Mouse (Mus musculus): ENCODE measurements around the gene Mrpl14. TPM values are rescaled to one million over a fixed set of nuclear protein-coding genes. Genes with fewer than 3 reads are reported as not detected.

The Mrpl14 gene
- polyA plus RNA-seq, 1 experiment from 2014 or later, result 143 TPM

DNA sequence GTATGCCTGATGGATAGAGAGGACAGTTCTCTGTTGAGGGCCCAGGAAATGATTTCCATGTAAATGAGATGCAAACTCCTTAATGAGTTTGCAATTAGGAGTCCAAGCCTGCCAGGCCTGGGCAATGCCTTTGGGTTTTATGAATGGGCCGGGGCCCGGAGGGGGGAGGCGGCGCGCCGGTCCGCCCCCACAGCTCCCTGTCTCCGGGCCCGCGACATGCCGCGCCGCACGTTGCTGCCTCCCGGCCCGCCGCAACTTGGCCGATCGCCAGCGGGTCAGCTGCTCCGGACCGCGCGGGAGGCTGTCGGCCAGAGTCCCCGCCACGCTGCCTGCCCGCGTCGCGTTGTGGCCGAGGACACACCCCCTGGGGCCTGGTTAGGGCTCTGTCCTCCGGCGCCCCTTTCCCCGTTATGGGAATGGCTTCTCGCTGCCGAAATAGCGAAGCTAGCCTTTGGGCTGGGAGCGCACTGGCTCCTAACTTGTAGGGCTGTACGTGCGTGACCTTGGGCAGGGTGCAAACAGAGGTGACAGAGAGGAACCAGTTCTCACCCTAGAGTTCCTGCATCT lies 47.7 kb downstream of the Mrpl14 start, which contains the start of gene 1600014C23Rik:
Gene 1600014C23Rik (minus strand): TSS at position 110 of the 567 bp plus-strand sequence.
- Histone ChIP-seq H3K9me3 (replicated peaks; ENCODE audit: control insufficient read depth, low read length) (no peaks in the 10 kb centered on the region), H3K4me2 (ENCODE audit: low read depth, low read length) (peak within 1 kb of the TSS; percentile 80), H3K9ac (ENCODE audit: low read length) (peak within 1 kb of the TSS; percentile 77), H3K27me3 (ENCODE audit: control insufficient read depth, insufficient read depth, low read length) (no peaks in the 10 kb centered on the region), H3K36me3 (ENCODE audit: control insufficient read depth, insufficient read depth) (no peaks in the 10 kb centered on the region), H3K4me3 (ENCODE audit: low read length) (peak within 1 kb of the TSS; percentile 46), H3K27ac (ENCODE audit: low read length) (peak within 1 kb of the TSS; percentile 77), H3K4me1 (ENCODE audit: control insufficient read depth, insufficient read depth, low read length) (peaks cover 46% of the 10 kb centered on the region)
- 0 out of 2 replicates have a peak, but pooled peaks have one; percentile 2 for ATAC-seq (replicated peaks; ENCODE audit: extremely low read depth, insufficient read depth, low FRiP score)
- WGBS, result 1% methylated on average over 41 of the region's 41 CpGs

DNA sequence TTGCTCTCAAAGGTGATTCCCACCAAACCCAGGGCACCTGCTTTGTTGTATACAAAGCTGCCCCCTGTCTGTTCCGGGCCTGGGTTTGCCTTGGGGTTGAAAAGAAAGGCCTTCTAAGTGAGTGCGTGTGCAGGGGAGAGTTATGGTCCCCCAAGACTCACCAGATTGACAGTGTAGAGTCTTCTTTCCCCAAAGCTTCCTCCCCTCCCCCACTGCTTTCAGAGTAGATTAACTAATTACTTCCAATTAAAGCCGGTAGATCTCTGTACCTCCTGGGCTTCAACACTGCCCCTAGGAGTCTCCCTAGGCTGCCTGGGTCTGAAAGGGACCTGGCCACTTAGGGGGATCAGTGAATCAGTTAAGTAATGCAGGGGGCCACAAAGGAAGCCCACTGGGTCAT lies 48.2 kb downstream of the Mrpl14 start:
- peak overlapping the region; percentile 46 for H3K4me3 ChIP-seq (ENCODE audit: low read length)
- peak overlapping the region; percentile 77 for H3K9ac ChIP-seq (ENCODE audit: low read length)
- 39% methylated on average over 3 of the region's 3 CpGs for WGBS
- no peaks in the 10 kb centered on the region for H3K27me3 ChIP-seq (ENCODE audit: control insufficient read depth, insufficient read depth, low read length)
- no peak for ATAC-seq (replicated peaks; ENCODE audit: extremely low read depth, insufficient read depth, low FRiP score)
- H3K27ac ChIP-seq (ENCODE audit: low read length), result peak overlapping the region; percentile 77
- H3K9me3 ChIP-seq (replicated peaks; ENCODE audit: control insufficient read depth, low read length), result no peaks in the 10 kb centered on the region
- no peaks in the 10 kb centered on the region for H3K36me3 ChIP-seq (ENCODE audit: control insufficient read depth, insufficient read depth)
- H3K4me2 ChIP-seq (ENCODE audit: low read depth, low read length), result peak overlapping the region; percentile 80
- peaks cover 41% of the 10 kb centered on the region for H3K4me1 ChIP-seq (ENCODE audit: control insufficient read depth, insufficient read depth, low read length)

DNA sequence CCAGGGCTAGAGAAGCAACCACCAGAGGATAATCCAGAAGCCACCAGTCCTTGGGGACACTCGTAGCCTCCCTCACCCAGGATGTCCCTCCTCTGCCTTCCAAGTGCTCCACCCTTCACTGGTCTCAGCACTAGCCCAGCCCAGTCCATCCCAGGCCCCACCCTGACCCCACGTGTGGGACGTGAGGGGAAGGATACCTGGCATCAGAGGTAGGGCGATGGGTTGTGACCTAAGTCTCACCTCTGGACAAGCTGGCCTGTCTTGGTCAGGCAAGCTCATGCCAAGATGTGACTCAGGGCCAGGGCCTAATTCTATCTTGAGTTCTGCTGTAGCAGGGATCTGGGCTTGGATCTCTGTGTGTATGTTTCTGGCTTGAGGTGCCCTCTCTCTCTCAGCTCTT lies 48.8 kb downstream of the Mrpl14 start:
- no peaks in the 10 kb centered on the region for H3K9me3 ChIP-seq (replicated peaks; ENCODE audit: control insufficient read depth, low read length)
- H3K27me3 ChIP-seq (ENCODE audit: control insufficient read depth, insufficient read depth, low read length), result no peaks in the 10 kb centered on the region
- peaks cover 35% of the 10 kb centered on the region for H3K4me1 ChIP-seq (ENCODE audit: control insufficient read depth, insufficient read depth, low read length)
- H3K4me2 ChIP-seq (ENCODE audit: low read depth, low read length), result no peak overlapping the region
- H3K4me3 ChIP-seq (ENCODE audit: low read length), result no peak overlapping the region
- no peak for ATAC-seq (replicated peaks; ENCODE audit: extremely low read depth, insufficient read depth, low FRiP score)
- WGBS, result 81% methylated on average over 4 of the region's 4 CpGs
- peak overlapping the region; percentile 77 for H3K9ac ChIP-seq (ENCODE audit: low read length)
- no peaks in the 10 kb centered on the region for H3K36me3 ChIP-seq (ENCODE audit: control insufficient read depth, insufficient read depth)
- peak overlapping the region; percentile 77 for H3K27ac ChIP-seq (ENCODE audit: low read length)

DNA sequence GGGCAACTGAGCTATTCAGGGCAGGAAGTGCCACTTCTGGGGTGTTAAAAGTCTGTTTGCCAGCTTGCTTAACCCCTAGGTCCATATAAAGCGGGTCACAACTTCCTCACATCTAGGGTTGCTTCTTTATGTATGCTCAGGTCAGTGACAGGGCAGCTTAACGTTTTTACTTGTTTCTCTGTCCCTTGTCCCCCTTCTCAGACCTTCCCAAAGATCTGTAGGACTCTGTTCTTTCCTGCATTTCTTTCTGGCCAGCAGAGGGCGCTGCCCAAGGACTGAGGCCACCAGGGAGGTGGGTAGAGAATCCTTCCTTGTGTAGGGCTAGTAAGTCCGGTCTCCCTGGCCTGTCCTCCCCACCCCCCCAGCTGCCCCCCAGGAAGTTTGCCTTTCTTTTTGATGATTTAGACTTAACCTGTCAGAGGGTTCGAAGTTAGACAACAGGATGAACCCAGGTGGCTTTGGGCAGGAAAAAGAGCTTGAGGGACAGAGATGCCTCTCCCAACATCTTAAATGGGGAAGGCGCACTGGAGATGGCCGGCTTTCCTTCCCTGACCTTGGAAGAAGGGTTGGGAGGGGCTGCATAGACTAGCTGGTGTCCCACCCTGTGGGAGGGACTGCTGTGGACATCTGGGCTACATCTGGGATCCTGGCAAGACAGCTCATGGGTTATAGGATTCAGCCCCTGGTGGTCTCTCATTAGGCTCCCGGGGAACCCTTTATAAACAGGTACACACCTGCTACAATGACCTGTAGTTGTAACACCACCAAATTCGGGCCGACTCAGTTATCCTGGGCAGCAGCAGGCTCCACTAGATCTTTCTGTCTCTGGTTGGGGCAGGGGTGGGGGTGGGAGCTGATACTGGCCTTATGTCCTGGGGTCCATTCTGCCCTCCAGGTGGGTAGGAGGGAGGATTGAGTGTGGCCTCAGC lies 49.5 kb downstream of the Mrpl14 start:
- Histone ChIP-seq H3K27ac (ENCODE audit: low read length) (peak overlapping the region; percentile 91), H3K4me1 (ENCODE audit: control insufficient read depth, insufficient read depth, low read length) (peaks cover 34% of the 10 kb centered on the region), H3K4me3 (ENCODE audit: low read length) (peak overlapping the region; percentile 57), H3K36me3 (ENCODE audit: control insufficient read depth, insufficient read depth) (no peaks in the 10 kb centered on the region), H3K27me3 (ENCODE audit: control insufficient read depth, insufficient read depth, low read length) (no peaks in the 10 kb centered on the region), H3K9me3 (replicated peaks; ENCODE audit: control insufficient read depth, low read length) (no peaks in the 10 kb centered on the region), H3K9ac (ENCODE audit: low read length) (peak overlapping the region; percentile 79), H3K4me2 (ENCODE audit: low read depth, low read length) (peak overlapping the region; percentile 88)
- ATAC-seq (replicated peaks; ENCODE audit: extremely low read depth, insufficient read depth, low FRiP score), result peak; percentile 51
- WGBS, result 10% methylated on average over 10 of the region's 10 CpGs

DNA sequence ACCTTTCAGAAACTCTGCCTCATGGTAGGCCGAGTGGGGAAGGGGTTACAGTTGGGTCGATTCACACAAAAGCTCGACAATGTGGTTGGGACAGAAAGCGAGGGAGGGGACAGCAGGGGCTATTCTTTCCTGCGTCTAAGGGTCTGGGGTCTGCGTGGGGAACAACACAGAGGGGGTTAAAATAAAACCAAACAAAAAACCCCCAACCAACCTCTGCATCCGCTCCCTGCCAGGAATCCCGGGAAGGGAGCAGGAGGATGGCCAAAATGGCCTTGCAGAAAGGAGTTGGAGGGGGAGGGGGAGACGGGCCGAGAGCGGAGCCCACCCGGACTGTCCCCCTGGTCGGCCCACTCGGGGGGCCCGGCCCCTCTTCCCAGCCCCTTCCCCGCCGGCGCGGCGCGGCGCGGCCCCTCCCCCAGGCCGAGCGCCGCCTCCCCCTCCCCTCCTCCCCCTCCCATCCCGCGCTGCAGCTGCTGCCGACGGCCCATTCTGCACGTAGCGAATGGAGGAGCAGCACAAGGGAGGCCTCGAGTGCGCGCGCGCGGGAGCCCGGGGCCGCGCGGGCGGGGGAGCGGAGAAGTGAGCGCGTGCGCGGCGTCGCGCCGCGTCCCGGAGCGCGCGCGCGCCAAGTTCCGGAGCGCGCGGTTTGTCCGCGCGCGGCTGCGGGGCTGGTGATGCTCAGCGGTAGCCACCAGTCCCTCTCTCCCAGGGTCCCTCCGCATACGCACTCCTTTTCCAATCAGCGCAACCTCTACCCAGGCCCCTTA lies 50.4 kb downstream of the Mrpl14 start:
- peak overlapping the region; percentile 91 for H3K27ac ChIP-seq (ENCODE audit: low read length)
- peak overlapping the region; percentile 79 for H3K9ac ChIP-seq (ENCODE audit: low read length)
- peaks cover 34% of the 10 kb centered on the region for H3K4me1 ChIP-seq (ENCODE audit: control insufficient read depth, insufficient read depth, low read length)
- peak overlapping the region; percentile 57 for H3K4me3 ChIP-seq (ENCODE audit: low read length)
- ATAC-seq (replicated peaks; ENCODE audit: extremely low read depth, insufficient read depth, low FRiP score), result peak; percentile 57
- under 1% methylated on average over 50 of the region's 72 CpGs for WGBS
- H3K4me2 ChIP-seq (ENCODE audit: low read depth, low read length), result peak overlapping the region; percentile 88
- no peaks in the 10 kb centered on the region for H3K9me3 ChIP-seq (replicated peaks; ENCODE audit: control insufficient read depth, low read length)
- H3K36me3 ChIP-seq (ENCODE audit: control insufficient read depth, insufficient read depth), result no peaks in the 10 kb centered on the region
- no peaks in the 10 kb centered on the region for H3K27me3 ChIP-seq (ENCODE audit: control insufficient read depth, insufficient read depth, low read length)

DNA sequence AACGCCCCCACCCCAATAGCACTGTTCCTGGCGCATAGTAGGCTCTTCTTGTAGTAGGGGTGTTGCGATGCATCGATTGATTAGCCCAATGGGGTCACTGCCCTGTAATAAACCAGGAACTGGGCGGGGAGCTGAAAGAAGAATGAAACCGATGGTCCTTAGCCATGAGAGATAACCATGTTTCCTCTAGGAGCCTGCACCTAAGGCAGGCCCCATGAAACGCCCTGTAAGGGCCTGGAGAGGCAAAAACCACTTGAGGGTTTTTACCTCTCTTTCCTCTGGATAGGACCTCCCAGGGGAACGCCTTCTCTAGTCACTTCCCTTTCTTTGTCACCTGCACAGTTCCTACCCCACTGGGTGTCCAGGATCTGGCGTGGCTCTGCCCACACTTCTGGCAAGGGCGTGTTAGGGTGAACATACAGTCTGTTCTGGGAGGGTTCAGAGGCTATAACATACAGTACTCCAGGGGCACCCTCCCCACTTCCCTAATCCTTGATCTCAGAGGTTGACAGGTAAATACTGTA lies 51.0 kb downstream of the Mrpl14 start:
- ATAC-seq (replicated peaks; ENCODE audit: extremely low read depth, insufficient read depth, low FRiP score), result peak; percentile 12; the same call in 1 of the 2 replicates
- H3K4me1 ChIP-seq (ENCODE audit: control insufficient read depth, insufficient read depth, low read length), result peaks cover 34% of the 10 kb centered on the region
- no peaks in the 10 kb centered on the region for H3K36me3 ChIP-seq (ENCODE audit: control insufficient read depth, insufficient read depth)
- peak overlapping the region; percentile 91 for H3K27ac ChIP-seq (ENCODE audit: low read length)
- peak overlapping the region; percentile 79 for H3K9ac ChIP-seq (ENCODE audit: low read length)
- WGBS, result 20% methylated on average over 10 of the region's 10 CpGs
- H3K4me2 ChIP-seq (ENCODE audit: low read depth, low read length), result peak overlapping the region; percentile 88
- peak overlapping the region; percentile 57 for H3K4me3 ChIP-seq (ENCODE audit: low read length)
- no peaks in the 10 kb centered on the region for H3K27me3 ChIP-seq (ENCODE audit: control insufficient read depth, insufficient read depth, low read length)
- H3K9me3 ChIP-seq (replicated peaks; ENCODE audit: control insufficient read depth, low read length), result no peaks in the 10 kb centered on the region

DNA sequence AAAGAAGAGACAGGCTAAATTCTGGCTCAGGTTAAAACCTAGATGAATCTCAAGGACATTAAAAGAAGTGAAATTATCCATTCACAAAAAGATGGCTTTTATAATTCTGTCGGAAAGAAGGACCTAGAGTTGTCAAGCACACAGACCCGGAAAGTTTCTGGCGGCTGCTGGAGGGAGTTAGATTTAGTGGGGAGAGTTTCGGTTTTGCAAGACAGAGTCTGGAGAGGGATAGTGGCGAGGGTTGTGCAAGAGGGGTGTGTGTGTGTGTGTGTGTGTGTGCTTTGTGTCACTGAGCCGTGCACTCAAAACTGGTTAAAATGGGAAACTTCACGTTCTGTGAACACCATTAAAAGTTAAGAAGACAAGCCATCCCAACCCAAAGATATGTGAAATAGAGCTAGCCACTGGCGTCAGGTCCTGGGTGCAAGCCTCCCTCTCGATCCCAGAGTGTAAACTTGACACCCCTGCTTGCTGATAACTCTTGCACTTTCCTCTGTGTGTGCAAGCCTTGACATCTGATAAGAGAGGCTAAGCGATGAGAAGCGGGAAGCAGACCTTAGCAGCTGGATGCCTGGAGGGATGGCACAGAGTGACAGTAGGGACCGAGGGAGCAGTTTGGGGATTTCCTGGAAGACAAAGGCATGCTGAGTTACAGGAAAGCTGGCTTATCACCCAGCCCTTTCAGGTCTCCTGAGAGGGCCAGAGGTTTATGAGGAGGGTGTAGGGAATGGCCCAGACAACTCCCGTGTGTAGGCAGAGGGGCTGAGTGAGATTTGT lies 56.4 kb downstream of the Mrpl14 start:
- Histone ChIP-seq H3K9me3 (replicated peaks; ENCODE audit: control insufficient read depth, low read length) (no peaks in the 10 kb centered on the region), H3K4me2 (ENCODE audit: low read depth, low read length) (peak overlapping the region; percentile 12; the same call in 1 of the 2 replicates), H3K36me3 (ENCODE audit: control insufficient read depth, insufficient read depth) (no peaks in the 10 kb centered on the region), H3K4me3 (ENCODE audit: low read length) (no peak overlapping the region), H3K27ac (ENCODE audit: low read length) (peak overlapping the region; percentile 46; the same call in 1 of the 2 replicates), H3K4me1 (ENCODE audit: control insufficient read depth, insufficient read depth, low read length) (peaks cover 19% of the 10 kb centered on the region), H3K27me3 (ENCODE audit: control insufficient read depth, insufficient read depth, low read length) (no peaks in the 10 kb centered on the region), H3K9ac (ENCODE audit: low read length) (peak overlapping the region; percentile 11)
- ATAC-seq (replicated peaks; ENCODE audit: extremely low read depth, insufficient read depth, low FRiP score), result no peak
- WGBS, result 40% methylated on average over 13 of the region's 13 CpGs

DNA sequence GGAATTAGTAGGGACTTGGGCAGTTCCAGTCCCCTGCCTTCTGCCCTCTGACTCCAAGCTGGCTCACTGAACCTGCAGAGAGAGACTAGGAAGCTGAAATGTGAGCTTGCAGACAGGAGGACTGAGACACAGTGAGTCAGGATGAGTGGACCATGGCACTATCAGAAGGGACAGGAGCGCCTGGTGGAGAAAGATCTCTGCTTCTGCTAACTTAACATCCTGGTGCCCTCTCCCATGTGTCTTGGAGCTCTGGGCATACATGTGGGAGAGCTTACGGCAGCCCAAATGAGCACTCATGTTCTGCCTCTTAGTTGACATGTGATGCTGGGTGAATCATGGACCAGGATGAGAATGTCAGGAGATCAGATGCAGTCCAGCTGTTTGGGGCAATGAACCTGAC lies 59.5 kb downstream of the Mrpl14 start:
- no peak overlapping the region for H3K9ac ChIP-seq (ENCODE audit: low read length)
- H3K36me3 ChIP-seq (ENCODE audit: control insufficient read depth, insufficient read depth), result no peaks in the 10 kb centered on the region
- no peaks in the 10 kb centered on the region for H3K27me3 ChIP-seq (ENCODE audit: control insufficient read depth, insufficient read depth, low read length)
- no peak overlapping the region for H3K27ac ChIP-seq (ENCODE audit: low read length)
- no peaks in the 10 kb centered on the region for H3K9me3 ChIP-seq (replicated peaks; ENCODE audit: control insufficient read depth, low read length)
- 85% methylated on average over 2 of the region's 2 CpGs for WGBS
- no peak overlapping the region for H3K4me3 ChIP-seq (ENCODE audit: low read length)
- peaks cover 37% of the 10 kb centered on the region for H3K4me1 ChIP-seq (ENCODE audit: control insufficient read depth, insufficient read depth, low read length)
- no peak overlapping the region for H3K4me2 ChIP-seq (ENCODE audit: low read depth, low read length)
- no peak for ATAC-seq (replicated peaks; ENCODE audit: extremely low read depth, insufficient read depth, low FRiP score)
